Mouse (Mus musculus) kidney, embryonic 16.5 days (tissue): ENCODE results near the gene Lrrc41. TPM values are rescaled to one million over a fixed set of nuclear protein-coding genes. Genes with fewer than 3 reads are reported as not detected.

Source experiments
- ATAC-seq: fragments of 200-750 bp; cut with Nextera tagmentation; 2 replicates; pipeline ENCODE4 v1.8.0; 2017; ENCODE audit warnings: moderate TSS enrichment; ENCODE audit not compliant: low FRiP score, low TSS enrichment
- H3K27ac ChIP-seq: fragments of 300-500 bp; sonication (generic); 2 replicates; pipeline ENCODE4 v1.5.1; 2014; ENCODE audit warnings: low read length
- H3K27me3 ChIP-seq: fragments of 300-500 bp; sonication (generic); 2 replicates; pipeline ENCODE4 v1.6.1; 2014; ENCODE audit warnings: low read length, control low read depth, mixed read lengths; ENCODE audit not compliant: insufficient read depth
- H3K36me3 ChIP-seq: fragments of 300-500 bp; sonication (generic); 2 replicates; pipeline ENCODE4 v1.6.1; 2014; ENCODE audit warnings: low read length, control low read depth, mixed read lengths; ENCODE audit not compliant: insufficient read depth
- H3K4me1 ChIP-seq: fragments of 300-500 bp; sonication (generic); 2 replicates; pipeline ENCODE4 v1.6.1; 2014; ENCODE audit warnings: low read length, control low read depth, mixed read lengths; ENCODE audit not compliant: insufficient read depth
- H3K4me2 ChIP-seq: fragments of 300-500 bp; sonication (generic); replicated peaks from 2 replicates; pipeline ENCODE4 v1.6.1; 2014; ENCODE audit warnings: low read depth, low read length
- H3K4me3 ChIP-seq: fragments of 300-500 bp; sonication (generic); 2 replicates; pipeline ENCODE4 v1.5.1; 2014; ENCODE audit warnings: mild to moderate bottlenecking, low read length
- H3K9ac ChIP-seq: fragments of 300-500 bp; sonication (generic); replicated peaks from 2 replicates; pipeline ENCODE4 v1.6.1; 2014; ENCODE audit warnings: low read length
- H3K9me3 ChIP-seq: fragments of 300-500 bp; sonication (generic); 2 replicates; pipeline ENCODE4 v1.6.1; 2016; ENCODE audit warnings: low read length, control low read depth
- WGBS: fragments of 180-500 bp; shearing (Covaris S2); extraction: QIAGEN DNeasy Blood & Tissue Kit; methylation state at CpG from one replicate; pipeline ENCODE4 v1.1.7; 2014; 5-methylcytosine and 5-hydroxymethylcytosine counted together
- polyA plus RNA-seq: library from polyadenylated mRNA; unstranded; fragments of >200 nt; fragmentation: Nextera tagmentation; extraction: Ambion mirVana; gene quantifications from 2 replicates; pipeline ENCODE4 v1.2.1, GENCODE M21; 2015

The Lrrc41 gene
- polyA plus RNA-seq, 1 experiment from 2014 or later = 87.9 TPM

DNA sequence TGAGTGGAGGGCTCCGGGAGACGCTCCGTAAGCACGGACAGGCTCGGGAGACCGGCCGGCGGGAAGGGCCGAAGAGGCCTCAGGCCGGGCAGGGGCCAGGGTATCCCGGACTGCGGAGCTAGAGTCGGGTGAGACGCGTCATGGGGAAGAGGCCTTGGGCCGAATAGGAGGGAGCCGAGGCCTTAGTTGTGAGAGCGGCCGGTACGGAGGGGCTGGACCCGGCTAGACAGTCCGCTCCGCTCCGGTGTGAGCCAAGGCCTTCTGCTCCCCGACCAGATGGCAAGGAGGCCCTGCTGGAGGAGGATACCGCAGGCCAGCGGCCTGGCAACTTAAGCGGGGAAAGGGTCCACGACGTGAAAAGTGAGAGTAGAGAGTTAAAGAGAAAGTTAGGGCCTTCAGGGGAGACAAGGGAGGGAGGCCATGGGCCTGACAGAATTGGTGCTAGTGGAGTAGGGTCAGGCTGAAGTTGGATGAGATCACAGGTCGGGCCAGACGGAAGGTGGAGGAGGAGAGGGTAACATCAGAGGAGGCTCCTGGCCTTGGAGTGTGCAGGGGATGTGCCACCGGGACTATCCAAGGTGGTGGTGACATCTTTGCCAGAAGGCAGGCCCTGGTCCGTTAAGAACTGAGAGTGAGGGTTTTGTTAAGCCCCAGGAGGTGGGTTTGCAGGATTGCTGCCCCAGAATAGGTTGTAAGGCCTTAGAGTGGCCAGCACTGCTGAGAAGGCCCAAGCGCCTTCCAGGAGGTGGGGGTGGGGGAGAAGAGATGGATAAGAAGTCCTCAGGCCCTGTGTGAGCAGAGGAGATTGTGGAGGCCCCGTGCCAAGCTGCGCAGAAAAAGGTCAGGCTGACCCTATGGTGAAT, 1.5 kb downstream of the Lrrc41 start:
- H3K36me3 ChIP-seq = peaks cover 13% of the 10 kb centered on the region
- no peaks in the 10 kb centered on the region for H3K27me3 ChIP-seq
- peak; percentile 42 for ATAC-seq
- peaks cover 25% of the 10 kb centered on the region for H3K4me1 ChIP-seq
- WGBS = 2% methylated on average over 35 of the region's 37 CpGs
- H3K4me2 ChIP-seq = peak overlapping the region; percentile 78
- peak overlapping the region; percentile 98 for H3K27ac ChIP-seq
- peak overlapping the region; percentile 99 for H3K9ac ChIP-seq
- H3K4me3 ChIP-seq = peak overlapping the region; percentile 93
- H3K9me3 ChIP-seq = no peaks in the 10 kb centered on the region

GRCm38 (mm10) chr4:116077240-116078095, 2.4 kb downstream of the Lrrc41 start:
- 52% methylated on average over 3 of the region's 3 CpGs for WGBS
- H3K27me3 ChIP-seq = no peaks in the 10 kb centered on the region

DNA sequence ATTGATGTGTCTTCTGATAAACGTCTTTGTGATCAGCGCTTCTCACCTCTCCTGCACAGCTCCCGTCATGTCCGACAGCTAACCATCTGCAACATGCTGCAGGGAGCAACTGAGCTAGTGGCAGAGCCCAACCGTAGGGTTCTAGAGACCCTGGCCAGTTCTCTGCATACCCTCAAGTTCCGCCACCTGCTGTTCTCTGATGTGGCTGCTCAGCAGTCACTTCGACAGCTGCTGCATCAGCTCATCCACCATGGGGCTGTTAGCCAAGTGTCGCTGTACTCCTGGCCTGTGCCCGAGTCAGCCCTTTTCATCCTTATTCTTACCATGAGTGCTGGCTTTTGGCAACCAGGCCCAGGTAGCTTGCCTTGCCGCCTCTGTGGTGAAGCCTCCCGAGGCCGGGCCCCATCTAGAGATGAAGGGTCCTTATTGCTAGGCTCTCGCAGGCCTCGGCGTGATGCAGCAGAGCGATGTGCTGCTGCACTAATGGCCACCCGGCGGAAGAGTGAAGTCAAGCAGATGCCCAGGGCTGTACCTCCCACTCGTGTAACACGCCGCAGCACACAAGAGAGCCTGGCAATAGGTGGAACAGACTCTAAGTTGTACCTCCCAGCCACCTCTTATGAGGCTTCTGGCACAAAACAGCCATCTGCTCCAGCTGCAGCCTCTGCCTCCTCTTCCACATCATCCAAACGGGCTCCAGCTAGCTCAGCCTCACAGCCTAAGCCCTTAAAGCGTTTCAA, 13.6 kb downstream of the Lrrc41 start:
- no peak for ATAC-seq
- 91% methylated on average over 23 of the region's 23 CpGs for WGBS
- peaks cover 62% of the 10 kb centered on the region for H3K36me3 ChIP-seq

More at GRCm38 (mm10) chr4:116077240-116078095, 2.4 kb downstream of the Lrrc41 start:
- peak overlapping the region; percentile 78 for H3K4me2 ChIP-seq
- H3K9ac ChIP-seq = peak overlapping the region; percentile 99
- H3K36me3 ChIP-seq = peaks cover 17% of the 10 kb centered on the region
- peak overlapping the region; percentile 93 for H3K4me3 ChIP-seq
- H3K27ac ChIP-seq = peak overlapping the region; percentile 98
- H3K4me1 ChIP-seq = peaks cover 25% of the 10 kb centered on the region
- no peaks in the 10 kb centered on the region for H3K9me3 ChIP-seq
- no peak for ATAC-seq

GRCm38 (mm10) chr4:116096291-116096690, 21.2 kb downstream of the Lrrc41 start:
- Histone ChIP-seq H3K27ac (no peak overlapping the region), H3K4me2 (no peak overlapping the region), H3K4me3 (no peak overlapping the region), H3K36me3 (peaks cover 80% of the 10 kb centered on the region), H3K9me3 (no peaks in the 10 kb centered on the region), H3K9ac (no peak overlapping the region), H3K4me1 (no peaks in the 10 kb centered on the region), H3K27me3 (no peaks in the 10 kb centered on the region)
- WGBS = 91% methylated on average over 10 of the region's 10 CpGs
- no peak for ATAC-seq

More for the DNA sequence above, 13.6 kb downstream of the Lrrc41 start:
- H3K4me3 ChIP-seq = no peak overlapping the region
- no peaks in the 10 kb centered on the region for H3K27me3 ChIP-seq
- H3K9ac ChIP-seq = no peak overlapping the region
- H3K9me3 ChIP-seq = no peaks in the 10 kb centered on the region
- H3K27ac ChIP-seq = no peak overlapping the region
- no peak overlapping the region for H3K4me2 ChIP-seq
- no peaks in the 10 kb centered on the region for H3K4me1 ChIP-seq

GRCm38 (mm10) chr4:116097211-116097610, 22.1 kb downstream of the Lrrc41 start:
- no peaks in the 10 kb centered on the region for H3K9me3 ChIP-seq
- no peaks in the 10 kb centered on the region for H3K4me1 ChIP-seq
- peaks cover 78% of the 10 kb centered on the region for H3K36me3 ChIP-seq
- H3K4me3 ChIP-seq = no peak overlapping the region
- no peak overlapping the region for H3K27ac ChIP-seq
- no peak overlapping the region for H3K4me2 ChIP-seq
- H3K9ac ChIP-seq = no peak overlapping the region
- no peak for ATAC-seq
- no peaks in the 10 kb centered on the region for H3K27me3 ChIP-seq
- WGBS = 83% methylated on average over 8 of the region's 8 CpGs

DNA sequence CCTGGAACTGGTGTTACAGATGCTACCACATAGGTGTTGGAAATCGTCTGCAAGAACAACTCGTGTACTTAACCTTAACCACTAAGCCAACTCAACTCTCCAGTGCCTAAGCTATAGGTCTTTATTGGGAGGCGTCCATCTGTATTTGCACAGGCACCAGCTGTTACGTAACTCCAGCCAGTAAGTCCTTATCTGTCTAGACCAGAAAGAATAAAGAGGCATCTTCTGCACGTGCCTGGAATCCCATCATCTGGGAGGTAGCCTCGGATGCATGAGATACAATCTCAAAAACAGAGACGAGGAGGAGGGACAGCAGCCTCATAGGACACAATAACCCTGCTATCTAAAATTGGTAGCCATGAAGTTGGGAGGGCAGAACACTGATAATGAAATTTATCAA, 25.9 kb downstream of the Lrrc41 start:
- H3K4me2 ChIP-seq = no peak overlapping the region
- H3K9ac ChIP-seq = no peak overlapping the region
- H3K4me3 ChIP-seq = no peak overlapping the region
- 87% methylated on average over 7 of the region's 7 CpGs for whole genome bisulfite sequencing
- H3K27ac ChIP-seq = no peak overlapping the region
- H3K4me1 ChIP-seq = no peaks in the 10 kb centered on the region
- H3K9me3 ChIP-seq = no peaks in the 10 kb centered on the region
- H3K27me3 ChIP-seq = no peaks in the 10 kb centered on the region
- peaks cover 61% of the 10 kb centered on the region for H3K36me3 ChIP-seq
- ATAC-seq = no peak

DNA sequence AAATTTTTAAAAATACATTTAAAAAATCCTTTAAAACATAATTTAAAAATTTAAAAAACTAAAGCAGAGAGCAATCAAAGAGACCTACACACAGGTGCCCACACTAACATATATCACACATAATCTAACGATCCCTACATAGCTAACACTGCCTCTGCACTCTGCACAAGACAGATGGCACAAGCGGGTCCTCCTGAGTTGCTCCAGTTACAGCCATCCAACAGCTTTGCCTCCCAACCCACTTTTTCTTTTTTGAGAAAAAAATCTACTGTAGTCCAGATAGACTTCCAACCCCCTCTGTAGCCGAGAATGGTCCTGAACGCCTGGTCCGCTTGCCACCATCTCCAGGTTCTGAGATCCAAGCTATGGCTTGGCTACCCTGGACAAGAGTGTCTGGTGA, 30.2 kb downstream of the Lrrc41 start:
- WGBS = 92% methylated on average over 5 of the region's 5 CpGs
- peaks cover 37% of the 10 kb centered on the region for H3K36me3 ChIP-seq

DNA sequence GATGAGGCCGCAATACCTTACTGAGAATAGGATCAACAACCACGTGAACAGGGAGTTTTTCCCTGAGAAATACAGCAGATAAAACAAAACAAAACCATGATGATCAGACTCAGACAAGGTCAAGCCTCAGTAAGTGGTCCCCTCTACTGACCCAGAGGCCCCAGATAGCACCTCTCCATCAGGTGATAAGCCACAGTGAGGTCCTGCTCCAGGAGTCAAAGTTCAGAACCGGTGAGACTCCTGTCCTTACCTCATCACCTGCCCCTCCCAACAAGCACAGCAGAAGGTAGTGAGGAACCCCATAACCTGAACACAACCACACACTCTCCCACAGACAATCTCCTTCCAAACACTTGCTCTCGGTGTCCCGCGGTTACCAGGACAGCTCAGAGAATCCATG, 35.6 kb downstream of the Lrrc41 start:
- H3K9me3 ChIP-seq = no peaks in the 10 kb centered on the region
- peaks cover 21% of the 10 kb centered on the region for H3K36me3 ChIP-seq
- H3K4me2 ChIP-seq = no peak overlapping the region
- WGBS = 95% methylated on average over 6 of the region's 6 CpGs
- no peak overlapping the region for H3K9ac ChIP-seq
- no peak overlapping the region for H3K27ac ChIP-seq
- no peak for ATAC-seq
- H3K27me3 ChIP-seq = no peaks in the 10 kb centered on the region
- H3K4me1 ChIP-seq = no peaks in the 10 kb centered on the region
- no peak overlapping the region for H3K4me3 ChIP-seq

More for the DNA sequence above, 30.2 kb downstream of the Lrrc41 start:
- H3K4me2 ChIP-seq = no peak overlapping the region
- H3K9me3 ChIP-seq = no peaks in the 10 kb centered on the region
- no peak for ATAC-seq
- H3K4me3 ChIP-seq = no peak overlapping the region
- no peaks in the 10 kb centered on the region for H3K4me1 ChIP-seq
- H3K27me3 ChIP-seq = no peaks in the 10 kb centered on the region
- H3K9ac ChIP-seq = no peak overlapping the region
- H3K27ac ChIP-seq = no peak overlapping the region

- peaks cover 22% of the 10 kb centered on the region for H3K36me3 ChIP-seq
- H3K27ac ChIP-seq = no peak overlapping the region
- ATAC-seq = no peak
- H3K9me3 ChIP-seq = no peaks in the 10 kb centered on the region
- 76% methylated on average over 2 of the region's 2 CpGs for WGBS
- H3K4me2 ChIP-seq = no peak overlapping the region
- H3K4me3 ChIP-seq = no peak overlapping the region
- no peak overlapping the region for H3K9ac ChIP-seq
- no peaks in the 10 kb centered on the region for H3K4me1 ChIP-seq
- H3K27me3 ChIP-seq = no peaks in the 10 kb centered on the region
Observed at GRCm38 (mm10) chr4:116111486-116111885, 36.4 kb downstream of the Lrrc41 start.
